ENCODE assay signal across 10 mouse cellular contexts in genomic region chr2:144101463-144101961, GRCm38 (mm10).
DNase-seq lines count a peak whose midpoint lies in the region; ATAC-seq and TF ChIP-seq lines count a peak whose summit lies in the region.
"Had no signal": no experiment of that assay in that cellular context is flagged by ENCODE, and none has a peak within 500 bp of the region (broad histone marks: within the 10 kb centered on the region; RNA-seq: fewer than 3 reads in every experiment).

No protein-coding gene starts in this region.

- no peak overlapping the region; the same call in 1 of the 2 replicates for H3K27ac ChIP-seq in kidney, postnatal 0 days
- H3K27ac ChIP-seq in embryonic facial prominence, embryonic 15.5 days (replicated peaks), result peak overlapping the region; percentile 39; the same call in 1 of the 2 replicates
- H3K27ac ChIP-seq in hindbrain, embryonic 11.5 days (ENCODE audit: low read depth, low read length), result no peak overlapping the region
- H3K27ac ChIP-seq in neural tube, embryonic 12.5 days, result no peak overlapping the region

- H3K9ac ChIP-seq in kidney, postnatal 0 days (ENCODE audit: low read depth, low read length), result no peak overlapping the region
- H3K9ac ChIP-seq in embryonic facial prominence, embryonic 15.5 days, result no peak overlapping the region
- H3K9ac ChIP-seq in hindbrain, embryonic 11.5 days (ENCODE audit: low read depth, low read length), result no peak overlapping the region
- no peak overlapping the region for H3K9ac ChIP-seq in neural tube, embryonic 12.5 days

- H3K9me3 ChIP-seq in kidney, postnatal 0 days (replicated peaks; ENCODE audit: low read length), result no peaks in the 10 kb centered on the region
- no peaks in the 10 kb centered on the region for H3K9me3 ChIP-seq in embryonic facial prominence, embryonic 15.5 days (replicated peaks)
- no peaks in the 10 kb centered on the region for H3K9me3 ChIP-seq in hindbrain, embryonic 11.5 days (ENCODE audit: control insufficient read depth, low read length)
- H3K9me3 ChIP-seq in neural tube, embryonic 12.5 days, result no peaks in the 10 kb centered on the region

- ATAC-seq in kidney, postnatal 0 days (replicated peaks; ENCODE audit: low FRiP score, low read depth), result peak; percentile 34; the same call in 1 of the 2 replicates
- ATAC-seq in embryonic facial prominence, embryonic 15.5 days (ENCODE audit: insufficient number of reproducible peaks, low FRiP score, low TSS enrichment, low read depth), result peak; percentile 84
- ATAC-seq in hindbrain, embryonic 11.5 days (ENCODE audit: low FRiP score), result peak; percentile 68
- ATAC-seq in neural tube, embryonic 12.5 days (ENCODE audit: low FRiP score, low read depth), result peak; percentile 68; the same call in 1 of the 2 replicates
- ATAC-seq in cerebellum, adult (ENCODE audit: insufficient number of reproducible peaks, low FRiP score, low TSS enrichment), result no peak

- H3K4me1 ChIP-seq in kidney, postnatal 0 days (replicated peaks; ENCODE audit: insufficient read depth, low read length), result no peaks in the 10 kb centered on the region
- peaks cover 11% of the 10 kb centered on the region for H3K4me1 ChIP-seq in embryonic facial prominence, embryonic 15.5 days
- no peaks in the 10 kb centered on the region for H3K4me1 ChIP-seq in hindbrain, embryonic 11.5 days (replicated peaks; ENCODE audit: control insufficient read depth, insufficient read depth, low read length)
- peaks cover 8% of the 10 kb centered on the region for H3K4me1 ChIP-seq in neural tube, embryonic 12.5 days

- DNase-seq in kidney, postnatal 0 days (ENCODE audit: low spot score), result peak; percentile 28
- no peak for DNase-seq in kidney, postnatal 10 days
- peak; percentile 14 for DNase-seq in hindbrain, embryonic 11.5 days (ENCODE audit: low spot score)
- DNase-seq in adrenal gland, adult (ENCODE audit: inconsistent age in 2 of 2, low spot score in 1 of 2), result no peak
- DNase-seq in gastrocnemius, postnatal 10 days, result no peak
- DNase-seq: cerebellum, adult 9-11 months; layer of hippocampus, adult 9-11 months had no signal

- no peaks in the 10 kb centered on the region for H3K36me3 ChIP-seq in kidney, postnatal 0 days (ENCODE audit: insufficient read depth, low read length)
- no peaks in the 10 kb centered on the region for H3K36me3 ChIP-seq in embryonic facial prominence, embryonic 15.5 days
- H3K36me3 ChIP-seq in hindbrain, embryonic 11.5 days (ENCODE audit: control insufficient read depth, insufficient read depth, low read length), result no peaks in the 10 kb centered on the region
- no peaks in the 10 kb centered on the region for H3K36me3 ChIP-seq in neural tube, embryonic 12.5 days

- no peak for TF ChIP-seq CTCF in kidney, postnatal 0 days (IDR thresholded peaks at IDR 0.05; ENCODE audit: low read depth)

- 43% methylated on average over 13 of the region's 13 CpGs for WGBS in kidney, postnatal 0 days
- WGBS in embryonic facial prominence, embryonic 15.5 days, result 30% methylated on average over 13 of the region's 13 CpGs
- 54% methylated on average over 13 of the region's 13 CpGs for WGBS in hindbrain, embryonic 11.5 days
- WGBS in neural tube, embryonic 12.5 days, result 30% methylated on average over 13 of the region's 13 CpGs

- no peak overlapping the region for H3K4me3 ChIP-seq in kidney, postnatal 0 days (replicated peaks; ENCODE audit: low read depth, low read length)
- H3K4me3 ChIP-seq in embryonic facial prominence, embryonic 15.5 days (replicated peaks), result no peak overlapping the region
- H3K4me3 ChIP-seq in hindbrain, embryonic 11.5 days (ENCODE audit: low read depth, low read length), result no peak overlapping the region
- no peak overlapping the region for H3K4me3 ChIP-seq in neural tube, embryonic 12.5 days

- no peak overlapping the region for H3K4me2 ChIP-seq in kidney, postnatal 0 days (ENCODE audit: low read length)
- H3K4me2 ChIP-seq in embryonic facial prominence, embryonic 15.5 days (replicated peaks), result no peak overlapping the region
- no peak overlapping the region for H3K4me2 ChIP-seq in hindbrain, embryonic 11.5 days (replicated peaks; ENCODE audit: low read depth, low read length)
- H3K4me2 ChIP-seq in neural tube, embryonic 12.5 days (replicated peaks), result peak overlapping the region; percentile 13; the same call in 1 of the 2 replicates

- H3K27me3 ChIP-seq in kidney, postnatal 0 days (ENCODE audit: insufficient read depth, low read length), result no peaks in the 10 kb centered on the region
- H3K27me3 ChIP-seq in embryonic facial prominence, embryonic 15.5 days, result no peaks in the 10 kb centered on the region
- H3K27me3 ChIP-seq in hindbrain, embryonic 11.5 days (ENCODE audit: control insufficient read depth, insufficient read depth, low read length), result no peaks in the 10 kb centered on the region
- H3K27me3 ChIP-seq in neural tube, embryonic 12.5 days (replicated peaks), result no peaks in the 10 kb centered on the region

Comparison
In these comparisons a context has a peak if more than half of its experiments do, and no peak if none do; other contexts are left out.
1. DNase-seq: peak in kidney, postnatal 0 days (single experiment) and hindbrain, embryonic 11.5 days (single experiment); none in kidney, postnatal 10 days (single experiment), adrenal gland, adult (0 of 2) and gastrocnemius, postnatal 10 days (single experiment).